Mouse (Mus musculus) c-Kit-negative CD71-positive TER-119-positive erythroid progenitor cells, embryonic 14.5 days (primary cell): ENCODE results near the gene Akt3.

ENCODE experiments used
- DNase-seq: peaks from one replicate; pipeline ENCODE4 v3.0.0-alpha.2; 2013; ENCODE audit warnings: low read depth, low spot score

Akt3 gene

GRCm38 (mm10) chr1:176982671-176983070 lies 275.3 kb downstream of the Akt3 start:
- DNase-seq = no peak

GRCm38 (mm10) chr1:176981511-176981910 lies 276.5 kb downstream of the Akt3 start:
- DNase-seq = no peak

GRCm38 (mm10) chr1:176980801-176981400 lies 277.1 kb downstream of the Akt3 start:
- no peak for DNase-seq

- no peak for DNase-seq
Measured at GRCm38 (mm10) chr1:176980140-176980539, 277.9 kb downstream of the Akt3 start.

- DNase-seq = no peak
Measured at GRCm38 (mm10) chr1:176979235-176979634, 278.8 kb downstream of the Akt3 start.

GRCm38 (mm10) chr1:176973356-176974088 lies 284.5 kb downstream of the Akt3 start:
- no peak for DNase-seq

GRCm38 (mm10) chr1:176971479-176971797 lies 286.6 kb downstream of the Akt3 start:
- DNase-seq = no peak

GRCm38 (mm10) chr1:176970635-176971478 lies 287.1 kb downstream of the Akt3 start:
- no peak for DNase-seq
